Mouse (Mus musculus): ENCODE measurements around the gene Tpx2.

DNA sequence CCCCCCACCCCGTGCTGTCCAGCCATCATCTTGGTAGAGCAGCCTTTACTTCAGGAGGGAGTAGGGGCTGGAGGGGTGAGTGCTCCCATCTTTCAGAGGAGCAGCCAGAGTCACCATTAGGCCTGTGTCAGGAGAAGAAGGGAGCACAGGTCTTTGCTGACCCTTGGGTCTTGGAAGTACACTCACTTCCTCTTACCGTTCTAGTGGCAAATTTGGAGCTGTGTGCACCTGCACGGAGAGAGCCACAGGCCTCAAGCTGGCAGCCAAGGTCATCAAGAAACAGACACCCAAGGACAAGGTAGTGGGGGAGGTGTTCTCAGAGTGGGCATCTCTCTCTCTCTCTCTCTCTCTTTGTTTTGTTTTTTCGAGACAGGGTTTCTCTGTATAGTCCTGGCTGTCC lies 67.7 kb downstream of the Tpx2 start:
- no peak for TF ChIP-seq CTCF (IDR thresholded peaks at IDR 0.05)
- no peak for TF ChIP-seq POLR2A (IDR thresholded peaks at IDR 0.05; ENCODE audit: insufficient read depth, low read depth, low read length)

Data from heart, adult 2 months (tissue).